Mouse (Mus musculus) stomach, postnatal 0 days (tissue): ENCODE results near the gene Spats2l.

Experiments used
- CTCF ChIP-seq: IDR thresholded peaks from 2 replicates; pipeline ENCODE4 v1.5.1; 2016; ENCODE audit warnings: antibody characterized with exemption, low read depth, mild to moderate bottlenecking, moderate library complexity
- EP300 ChIP-seq: optimal IDR thresholded peaks from 2 replicates; pipeline ENCODE3; 2016; ENCODE audit warnings: antibody characterized with exemption

DNA sequence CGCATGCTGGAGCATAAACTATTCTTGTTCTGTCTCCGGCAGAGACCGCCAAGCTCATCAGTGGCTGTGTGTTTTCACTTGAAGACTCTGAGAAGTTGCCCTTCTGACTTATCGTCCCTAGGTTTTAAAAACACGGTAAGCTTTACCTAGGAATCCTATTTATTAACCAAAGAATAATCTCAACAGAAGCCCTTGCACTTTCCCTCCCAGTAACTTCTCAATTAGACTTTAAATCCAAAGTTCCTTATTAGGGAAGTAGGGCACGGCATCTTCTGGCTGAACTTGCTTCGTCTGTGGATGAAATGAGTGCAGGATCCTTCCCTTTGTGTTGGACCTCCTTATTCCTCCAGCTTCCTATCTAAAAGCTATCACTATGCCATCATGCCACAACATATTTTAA is 7.6 kb upstream of the Spats2l start:
- TF ChIP-seq CTCF (no peak), EP300 (no peak)
